Mouse (Mus musculus): ENCODE data around the gene Pkd1l2. TPM values are rescaled to one million over a fixed set of nuclear protein-coding genes. Genes with fewer than 3 reads are reported as not detected.

The Pkd1l2 gene
- total and polyA plus RNA-seq, 2 experiments from 2014 or later, result 0.01 TPM; not detected in 1

DNA sequence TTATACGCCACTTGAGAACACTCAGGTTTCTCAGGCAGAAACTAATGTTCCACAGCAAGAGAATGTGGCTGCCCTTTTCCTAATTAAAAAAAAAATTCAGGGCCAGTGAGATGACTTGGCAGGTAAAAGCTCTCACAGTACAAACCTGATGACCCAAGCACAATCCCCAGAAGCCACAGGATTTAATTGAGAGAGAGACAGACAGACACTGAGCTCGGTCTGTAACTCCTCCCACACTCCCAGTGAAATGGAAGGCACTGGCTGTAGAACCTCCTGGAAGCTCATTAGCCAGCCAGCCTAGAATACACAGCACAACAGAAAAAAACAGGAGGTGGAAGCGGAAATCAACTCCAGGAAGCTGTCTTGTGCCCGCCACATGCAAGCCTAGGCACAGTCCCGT is 106.6 kb downstream of the Pkd1l2 start:
- H3K4me1 ChIP-seq (ENCODE audit: control insufficient read depth, insufficient read depth), result peaks cover 8% of the 10 kb centered on the region; the same call in 1 of the 2 replicates
- H3K27me3 ChIP-seq (ENCODE audit: control insufficient read depth, insufficient read depth, low read length), result no peaks in the 10 kb centered on the region
- WGBS, result 61% methylated on average over 5 of the region's 5 CpGs
- no peak overlapping the region for H3K27ac ChIP-seq (ENCODE audit: low read depth)
- H3K4me2 ChIP-seq (ENCODE audit: low read depth, low read length), result no peak overlapping the region
- no peaks in the 10 kb centered on the region for H3K36me3 ChIP-seq (replicated peaks; ENCODE audit: control insufficient read depth, insufficient read depth, low read length)
- TF ChIP-seq EP300 (IDR thresholded peaks at IDR 0.05; ENCODE audit: low read depth) (no peak), CTCF (IDR thresholded peaks at IDR 0.05; ENCODE audit: low read depth) (no peak)
- ATAC-seq (ENCODE audit: insufficient read depth, low read depth) (no peak), DNase-seq (ENCODE audit: low spot score) (no peak)
- H3K4me3 ChIP-seq (ENCODE audit: low read depth, low read length), result no peak overlapping the region
- H3K9me3 ChIP-seq (replicated peaks; ENCODE audit: control insufficient read depth, low read length), result no peaks in the 10 kb centered on the region
- no peak overlapping the region for H3K9ac ChIP-seq (replicated peaks; ENCODE audit: low read depth, low read length)

DNA sequence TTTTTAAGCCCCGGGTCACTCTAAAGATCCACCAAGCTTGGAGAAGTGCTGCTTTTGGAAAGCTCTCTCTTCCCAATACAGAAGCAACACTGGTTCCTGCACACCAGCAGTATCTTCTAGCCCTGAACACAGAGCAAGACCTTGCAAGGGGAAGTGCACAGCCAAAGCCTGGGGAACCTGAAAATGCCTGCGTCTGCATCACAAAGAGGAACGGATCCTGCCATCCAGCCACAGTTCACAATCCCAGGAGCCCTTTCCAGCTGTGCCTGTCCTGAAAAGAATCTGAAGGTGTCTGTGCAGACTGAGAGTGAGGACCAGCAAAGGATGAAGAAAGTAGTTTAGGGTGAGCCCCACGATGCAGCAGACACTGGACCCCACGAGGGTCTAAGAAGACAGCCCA is 107.2 kb downstream of the Pkd1l2 start:
- no peaks in the 10 kb centered on the region for H3K27me3 ChIP-seq (ENCODE audit: control insufficient read depth, insufficient read depth, low read length)
- no peaks in the 10 kb centered on the region for H3K36me3 ChIP-seq (replicated peaks; ENCODE audit: control insufficient read depth, insufficient read depth, low read length)
- H3K27ac ChIP-seq (ENCODE audit: low read depth), result no peak overlapping the region
- no peak overlapping the region for H3K9ac ChIP-seq (replicated peaks; ENCODE audit: low read depth, low read length)
- no peak for DNase-seq (ENCODE audit: low spot score)
- H3K4me3 ChIP-seq (ENCODE audit: low read depth, low read length), result no peak overlapping the region
- H3K4me1 ChIP-seq (ENCODE audit: control insufficient read depth, insufficient read depth), result peaks cover 8% of the 10 kb centered on the region; the same call in 1 of the 2 replicates
- H3K4me2 ChIP-seq (ENCODE audit: low read depth, low read length), result no peak overlapping the region
- no peaks in the 10 kb centered on the region for H3K9me3 ChIP-seq (replicated peaks; ENCODE audit: control insufficient read depth, low read length)
- no peak for ATAC-seq (ENCODE audit: insufficient read depth, low read depth)
- 40% methylated on average over 5 of the region's 5 CpGs for WGBS
- TF ChIP-seq CTCF (IDR thresholded peaks at IDR 0.05; ENCODE audit: low read depth), result no peak
- no peak for TF ChIP-seq EP300 (IDR thresholded peaks at IDR 0.05; ENCODE audit: low read depth)

DNA sequence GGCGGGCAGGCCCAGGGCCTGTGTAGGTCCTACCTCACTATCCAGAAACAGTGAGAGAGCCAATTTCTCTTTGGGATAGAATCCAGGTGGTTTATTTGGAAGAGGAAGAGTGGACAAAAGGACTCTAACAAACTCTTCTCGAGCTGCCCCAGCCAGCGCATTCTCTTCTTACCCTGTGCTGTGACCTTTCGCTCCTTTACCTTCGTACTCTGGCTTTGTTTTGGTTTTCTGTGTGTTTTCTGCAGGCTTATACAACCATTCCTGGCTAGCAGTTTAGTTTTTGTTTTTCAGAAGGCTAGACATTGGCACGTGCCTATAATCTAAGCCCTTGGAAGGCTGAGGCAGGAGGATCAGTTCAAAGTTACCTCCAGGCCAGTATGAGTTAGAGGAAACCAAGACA is 112.7 kb downstream of the Pkd1l2 start:
- Histone ChIP-seq H3K4me1 (ENCODE audit: control insufficient read depth, insufficient read depth) (no peaks in the 10 kb centered on the region), H3K27ac (ENCODE audit: low read depth) (no peak overlapping the region), H3K9me3 (replicated peaks; ENCODE audit: control insufficient read depth, low read length) (no peaks in the 10 kb centered on the region), H3K27me3 (ENCODE audit: control insufficient read depth, insufficient read depth, low read length) (no peaks in the 10 kb centered on the region), H3K9ac (replicated peaks; ENCODE audit: low read depth, low read length) (no peak overlapping the region), H3K36me3 (replicated peaks; ENCODE audit: control insufficient read depth, insufficient read depth, low read length) (no peaks in the 10 kb centered on the region), H3K4me3 (ENCODE audit: low read depth, low read length) (no peak overlapping the region), H3K4me2 (ENCODE audit: low read depth, low read length) (no peak overlapping the region)
- 88% methylated on average over 6 of the region's 6 CpGs for WGBS
- ATAC-seq (ENCODE audit: insufficient read depth, low read depth) (no peak), DNase-seq (ENCODE audit: low spot score) (no peak)
- TF ChIP-seq CTCF (IDR thresholded peaks at IDR 0.05; ENCODE audit: low read depth) (no peak), EP300 (IDR thresholded peaks at IDR 0.05; ENCODE audit: low read depth) (no peak)

DNA sequence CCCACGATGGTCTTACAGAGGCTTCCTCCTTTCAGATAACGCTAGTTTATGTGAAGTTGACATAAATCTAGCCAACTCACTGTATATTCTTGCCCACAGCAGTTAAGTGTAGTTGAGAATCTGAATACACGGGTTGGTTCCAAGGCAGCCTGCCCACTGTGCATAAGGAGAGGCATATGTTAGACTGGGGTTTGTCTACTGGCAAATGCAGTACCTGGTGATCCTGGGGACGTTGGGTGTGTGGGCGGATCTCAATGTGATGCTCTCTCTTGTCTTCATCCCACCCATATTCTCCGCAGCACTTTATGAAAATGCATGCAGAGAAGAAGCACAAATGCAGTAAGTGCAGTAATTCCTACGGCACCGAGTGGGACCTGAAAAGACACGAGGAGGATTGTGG is 127.8 kb downstream of the Pkd1l2 start:
- Histone ChIP-seq H3K27ac (ENCODE audit: low read depth) (no peak overlapping the region), H3K27me3 (ENCODE audit: control insufficient read depth, insufficient read depth, low read length) (no peaks in the 10 kb centered on the region), H3K36me3 (replicated peaks; ENCODE audit: control insufficient read depth, insufficient read depth, low read length) (peaks cover 61% of the 10 kb centered on the region), H3K4me1 (ENCODE audit: control insufficient read depth, insufficient read depth) (peaks cover 5% of the 10 kb centered on the region; the same call in 1 of the 2 replicates), H3K4me3 (ENCODE audit: low read depth, low read length) (no peak overlapping the region), H3K9me3 (replicated peaks; ENCODE audit: control insufficient read depth, low read length) (no peaks in the 10 kb centered on the region), H3K9ac (replicated peaks; ENCODE audit: low read depth, low read length) (no peak overlapping the region), H3K4me2 (ENCODE audit: low read depth, low read length) (no peak overlapping the region)
- ATAC-seq (ENCODE audit: insufficient read depth, low read depth), result no peak
- 91% methylated on average over 9 of the region's 9 CpGs for WGBS
- TF ChIP-seq EP300 (IDR thresholded peaks at IDR 0.05; ENCODE audit: low read depth), result no peak
- no peak for TF ChIP-seq CTCF (IDR thresholded peaks at IDR 0.05; ENCODE audit: low read depth)
- no peak for DNase-seq (ENCODE audit: low spot score)

DNA sequence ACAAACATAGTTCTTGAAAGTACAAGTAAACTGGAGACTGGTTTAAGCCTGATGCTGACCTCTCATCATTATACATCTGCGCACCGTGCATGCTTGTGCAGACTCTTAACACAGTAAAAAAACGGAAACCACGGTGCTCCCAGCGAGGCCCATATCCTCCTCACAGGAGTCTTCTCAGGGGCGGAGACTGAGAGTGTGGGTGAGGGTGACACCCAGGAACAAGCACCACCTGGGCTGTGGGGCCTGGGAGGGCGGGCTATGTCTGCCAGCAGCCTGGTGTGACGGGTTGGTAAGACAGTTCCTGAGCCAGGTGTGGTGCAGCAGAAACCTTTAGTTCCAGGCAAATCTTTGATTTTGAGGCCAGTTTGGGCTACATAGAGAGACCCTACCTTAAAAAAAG is 129.8 kb downstream of the Pkd1l2 start:
- ATAC-seq (ENCODE audit: insufficient read depth, low read depth), result no peak
- H3K9ac ChIP-seq (replicated peaks; ENCODE audit: low read depth, low read length), result no peak overlapping the region
- H3K36me3 ChIP-seq (replicated peaks; ENCODE audit: control insufficient read depth, insufficient read depth, low read length), result peaks cover 47% of the 10 kb centered on the region
- peaks cover 11% of the 10 kb centered on the region for H3K4me1 ChIP-seq (ENCODE audit: control insufficient read depth, insufficient read depth)
- TF ChIP-seq EP300 (IDR thresholded peaks at IDR 0.05; ENCODE audit: low read depth), result no peak
- no peak for TF ChIP-seq CTCF (IDR thresholded peaks at IDR 0.05; ENCODE audit: low read depth)
- no peak overlapping the region for H3K27ac ChIP-seq (ENCODE audit: low read depth)
- DNase-seq (ENCODE audit: low spot score), result no peak
- no peaks in the 10 kb centered on the region for H3K27me3 ChIP-seq (ENCODE audit: control insufficient read depth, insufficient read depth, low read length)
- WGBS, result 88% methylated on average over 8 of the region's 8 CpGs
- no peak overlapping the region for H3K4me3 ChIP-seq (ENCODE audit: low read depth, low read length)
- no peaks in the 10 kb centered on the region for H3K9me3 ChIP-seq (replicated peaks; ENCODE audit: control insufficient read depth, low read length)
- H3K4me2 ChIP-seq (ENCODE audit: low read depth, low read length), result no peak overlapping the region

DNA sequence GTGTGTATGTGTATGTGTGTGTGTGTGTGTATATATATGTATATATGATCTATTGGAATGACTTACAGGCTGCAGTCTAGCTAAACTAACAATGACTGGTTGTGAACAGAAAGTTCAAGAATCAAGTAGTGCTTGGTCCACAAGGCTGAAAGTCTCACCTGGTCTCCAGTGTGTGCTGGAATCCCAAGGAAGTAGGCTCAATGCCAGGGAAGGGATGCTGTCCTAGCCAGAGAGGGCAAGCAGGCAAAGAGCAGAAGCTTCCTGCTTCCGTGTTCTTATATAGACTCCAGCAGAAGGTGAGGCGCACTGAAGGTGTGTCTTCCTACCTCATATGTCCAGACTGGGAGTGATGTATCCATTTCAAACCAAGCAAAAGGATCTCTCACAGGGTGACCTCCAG is 130.5 kb downstream of the Pkd1l2 start:
- H3K4me3 ChIP-seq (ENCODE audit: low read depth, low read length), result no peak overlapping the region
- ATAC-seq (ENCODE audit: insufficient read depth, low read depth) (no peak), DNase-seq (ENCODE audit: low spot score) (no peak)
- H3K9ac ChIP-seq (replicated peaks; ENCODE audit: low read depth, low read length), result no peak overlapping the region
- H3K36me3 ChIP-seq (replicated peaks; ENCODE audit: control insufficient read depth, insufficient read depth, low read length), result peaks cover 40% of the 10 kb centered on the region
- H3K27me3 ChIP-seq (ENCODE audit: control insufficient read depth, insufficient read depth, low read length), result no peaks in the 10 kb centered on the region
- peaks cover 15% of the 10 kb centered on the region for H3K4me1 ChIP-seq (ENCODE audit: control insufficient read depth, insufficient read depth)
- 75% methylated on average over 2 of the region's 2 CpGs for WGBS
- no peaks in the 10 kb centered on the region for H3K9me3 ChIP-seq (replicated peaks; ENCODE audit: control insufficient read depth, low read length)
- no peak for TF ChIP-seq CTCF (IDR thresholded peaks at IDR 0.05; ENCODE audit: low read depth)
- no peak for TF ChIP-seq EP300 (IDR thresholded peaks at IDR 0.05; ENCODE audit: low read depth)
- no peak overlapping the region for H3K27ac ChIP-seq (ENCODE audit: low read depth)
- no peak overlapping the region for H3K4me2 ChIP-seq (ENCODE audit: low read depth, low read length)

Data from heart, postnatal 0 days (tissue).